8 mouse cellular contexts compared by ENCODE assay signal in genomic region chr11:115707313-115708208, GRCm38 (mm10). TPM values are rescaled to one million over a fixed set of nuclear protein-coding genes. Genes with fewer than 3 reads are reported as not detected.
DNase-seq lines count a peak whose midpoint lies in the region; ATAC-seq and TF ChIP-seq lines count a peak whose summit lies in the region.

No protein-coding gene starts in this region.

- peak overlapping the region; percentile 95 for H3K9ac ChIP-seq in forebrain, embryonic 11.5 days (ENCODE audit: low read length)
- peak overlapping the region; percentile 97 for H3K9ac ChIP-seq in hindbrain, postnatal 0 days (replicated peaks; ENCODE audit: low read length)
- H3K9ac ChIP-seq in liver, embryonic 15.5 days, result peak overlapping the region; percentile 99

- H3K4me1 ChIP-seq in forebrain, embryonic 11.5 days (replicated peaks; ENCODE audit: control insufficient read depth, insufficient read depth, low read length), result peaks cover 7% of the 10 kb centered on the region; the same call in 1 of the 2 replicates
- H3K4me1 ChIP-seq in hindbrain, postnatal 0 days (ENCODE audit: insufficient read depth, low read length), result 0 out of 2 replicates have a peak, but pooled peaks cover 12% of the 10 kb centered on the region
- H3K4me1 ChIP-seq in liver, embryonic 15.5 days (replicated peaks), result peaks cover 59% of the 10 kb centered on the region

- H3K27me3 ChIP-seq in forebrain, embryonic 11.5 days (ENCODE audit: control insufficient read depth, insufficient read depth, low read length), result no peaks in the 10 kb centered on the region
- no peaks in the 10 kb centered on the region for H3K27me3 ChIP-seq in hindbrain, postnatal 0 days (ENCODE audit: insufficient read depth, low read length)
- H3K27me3 ChIP-seq in liver, embryonic 15.5 days, result no peaks in the 10 kb centered on the region

- H3K27ac ChIP-seq in forebrain, embryonic 11.5 days (ENCODE audit: low read depth, low read length), result peak overlapping the region; percentile 89
- H3K27ac ChIP-seq in hindbrain, postnatal 0 days, result peak overlapping the region; percentile 96
- H3K27ac ChIP-seq in liver, embryonic 15.5 days (replicated peaks), result peak overlapping the region; percentile 97

- ATAC-seq in forebrain, embryonic 11.5 days (replicated peaks; ENCODE audit: low FRiP score), result peak; percentile 58
- peak; percentile 41 for ATAC-seq in hindbrain, postnatal 0 days
- peak; percentile 43 for ATAC-seq in liver, embryonic 15.5 days (ENCODE audit: insufficient read depth)

- no peaks in the 10 kb centered on the region for H3K9me3 ChIP-seq in forebrain, embryonic 11.5 days (ENCODE audit: control insufficient read depth, low read length)
- no peaks in the 10 kb centered on the region for H3K9me3 ChIP-seq in hindbrain, postnatal 0 days (ENCODE audit: low read length)
- no peaks in the 10 kb centered on the region for H3K9me3 ChIP-seq in liver, embryonic 15.5 days (replicated peaks)

- peak overlapping the region; percentile 98 for H3K4me3 ChIP-seq in forebrain, embryonic 11.5 days (ENCODE audit: low read depth, low read length)
- H3K4me3 ChIP-seq in hindbrain, postnatal 0 days (ENCODE audit: low read length), result peak overlapping the region; percentile 99
- peak overlapping the region; percentile 99 for H3K4me3 ChIP-seq in liver, embryonic 15.5 days (replicated peaks)

- DNase-seq in right cerebral cortex, postnatal 25 days, result peak; percentile 36
- no peak for DNase-seq in right cerebral cortex, adult 18-20 months
- peak; percentile 60 for DNase-seq in brain, adult 2 months (ENCODE audit: low read depth, low spot score)
- DNase-seq in forebrain, embryonic 11.5 days (ENCODE audit: low spot score), result peak; percentile 77
- peak; percentile 55 for DNase-seq in hindbrain, postnatal 0 days (ENCODE audit: low spot score)
- peak; percentile 79 for DNase-seq in neural tube, embryonic 10.5 days (ENCODE audit: extremely low spot score, low spot score)
- peak; percentile 40 for DNase-seq in urinary bladder, postnatal 14 days (ENCODE audit: low spot score)

- no peak for TF ChIP-seq CTCF in hindbrain, postnatal 0 days (IDR thresholded peaks at IDR 0.05; ENCODE audit: low read depth)

- H3K4me2 ChIP-seq in forebrain, embryonic 11.5 days (ENCODE audit: low read depth, low read length, severe bottlenecking), result peak overlapping the region; percentile 78
- H3K4me2 ChIP-seq in hindbrain, postnatal 0 days (ENCODE audit: low read depth, low read length), result peak overlapping the region; percentile 91
- H3K4me2 ChIP-seq in liver, embryonic 15.5 days, result peak overlapping the region; percentile 97

- under 1% methylated on average over 42 of the region's 44 CpGs for WGBS in forebrain, embryonic 11.5 days
- 2% methylated on average over 42 of the region's 44 CpGs for WGBS in hindbrain, postnatal 0 days
- WGBS in liver, embryonic 15.5 days (ENCODE audit: insufficient replicate concordance), result 1% methylated on average over 44 of the region's 44 CpGs

- H3K36me3 ChIP-seq in forebrain, embryonic 11.5 days (ENCODE audit: control insufficient read depth, insufficient read depth, low read length), result no peaks in the 10 kb centered on the region
- H3K36me3 ChIP-seq in hindbrain, postnatal 0 days (ENCODE audit: insufficient read depth, low read length), result no peaks in the 10 kb centered on the region
- H3K36me3 ChIP-seq in liver, embryonic 15.5 days (replicated peaks), result no peaks in the 10 kb centered on the region

RNA-seq across cellular contexts. Expression of gene Grb2, which starts 0.8 kb away (rescaled TPM):
- polyA plus RNA-seq in forebrain, embryonic 11.5 days (2014; fragmentation: Nextera tagmentation; extraction: Ambion mirVana), result 63.0 and 71.4 TPM in 2 replicates
- total RNA-seq in hindbrain, postnatal 0 days (2014; rRNA removed), result 68.0 and 76.6 TPM in 2 replicates
- 139 and 159 TPM in 2 replicates for polyA plus RNA-seq in hindbrain, postnatal 0 days (2015; fragmentation: Nextera tagmentation; extraction: Ambion mirVana)
- 53.4 and 55.8 TPM in 2 replicates for polyA plus RNA-seq in liver, embryonic 15.5 days (2015; fragmentation: Nextera tagmentation; extraction: Ambion mirVana)

RNA-seq across cellular contexts. Expression of gene Tmem94, which starts 57.7 kb away (rescaled TPM):
- polyA plus RNA-seq in forebrain, embryonic 11.5 days (2014; fragmentation: Nextera tagmentation; extraction: Ambion mirVana), result 25.9 and 28.9 TPM in 2 replicates
- total RNA-seq in hindbrain, postnatal 0 days (2014; rRNA removed), result 42.4 and 42.6 TPM in 2 replicates
- 12.5 and 16.1 TPM in 2 replicates for polyA plus RNA-seq in hindbrain, postnatal 0 days (2015; fragmentation: Nextera tagmentation; extraction: Ambion mirVana)
- 9.9 and 10.1 TPM in 2 replicates for polyA plus RNA-seq in liver, embryonic 15.5 days (2015; fragmentation: Nextera tagmentation; extraction: Ambion mirVana)
